Mouse (Mus musculus): Measurements from ENCODE around the gene Tomm6.

- TF ChIP-seq CTCF (IDR thresholded peaks at IDR 0.05; ENCODE audit: low read depth), result no peak
- no peak for TF ChIP-seq EP300 (IDR thresholded peaks at IDR 0.05; ENCODE audit: low read depth)
These were observed 21.9 kb upstream of the Tomm6 start for GRCm38 (mm10) chr17:47710036-47710435.

All from liver, postnatal 0 days (tissue).